Mouse (Mus musculus): ENCODE measurements around the gene Wdr72. TPM values are rescaled to one million over a fixed set of nuclear protein-coding genes. Genes with fewer than 3 reads are reported as not detected.

Gene Wdr72
- polyA plus RNA-seq, 1 experiment from 2014 or later, result 0.68 TPM

GRCm38 (mm10) chr9:74112526-74112925 lies 2.4 kb downstream of the Wdr72 start:
- H3K4me1 ChIP-seq (replicated peaks; ENCODE audit: control insufficient read depth, insufficient read depth, low read length), result no peaks in the 10 kb centered on the region
- H3K4me3 ChIP-seq (ENCODE audit: low read depth, low read length), result no peak overlapping the region
- H3K9ac ChIP-seq (ENCODE audit: low read depth, low read length), result no peak overlapping the region
- H3K27ac ChIP-seq (ENCODE audit: low read depth, low read length), result no peak overlapping the region
- ATAC-seq (ENCODE audit: low FRiP score) (no peak), DNase-seq (ENCODE audit: low spot score) (no peak)
- WGBS, result 93% methylated on average over 9 of the region's 9 CpGs
- no peaks in the 10 kb centered on the region for H3K27me3 ChIP-seq (ENCODE audit: control insufficient read depth, insufficient read depth, low read length)
- no peak overlapping the region for H3K4me2 ChIP-seq (replicated peaks; ENCODE audit: low read depth, low read length)
- no peaks in the 10 kb centered on the region for H3K9me3 ChIP-seq (ENCODE audit: control insufficient read depth, low read length)
- no peaks in the 10 kb centered on the region for H3K36me3 ChIP-seq (ENCODE audit: control insufficient read depth, insufficient read depth, low read length)

- H3K27ac ChIP-seq (ENCODE audit: low read depth, low read length), result no peak overlapping the region
- DNase-seq (ENCODE audit: low spot score) (no peak), ATAC-seq (ENCODE audit: low FRiP score) (no peak)
- H3K4me2 ChIP-seq (replicated peaks; ENCODE audit: low read depth, low read length), result no peak overlapping the region
- H3K36me3 ChIP-seq (ENCODE audit: control insufficient read depth, insufficient read depth, low read length), result no peaks in the 10 kb centered on the region
- 71% methylated on average over 5 of the region's 5 CpGs for WGBS
- H3K27me3 ChIP-seq (ENCODE audit: control insufficient read depth, insufficient read depth, low read length), result no peaks in the 10 kb centered on the region
- H3K9ac ChIP-seq (ENCODE audit: low read depth, low read length), result no peak overlapping the region
- no peak overlapping the region for H3K4me3 ChIP-seq (ENCODE audit: low read depth, low read length)
- no peaks in the 10 kb centered on the region for H3K9me3 ChIP-seq (ENCODE audit: control insufficient read depth, low read length)
- H3K4me1 ChIP-seq (replicated peaks; ENCODE audit: control insufficient read depth, insufficient read depth, low read length), result no peaks in the 10 kb centered on the region
Observed at GRCm38 (mm10) chr9:74126222-74126621, 16.1 kb downstream of the Wdr72 start.

- ATAC-seq (ENCODE audit: low FRiP score) (no peak), DNase-seq (ENCODE audit: low spot score) (no peak)
- H3K27me3 ChIP-seq (ENCODE audit: control insufficient read depth, insufficient read depth, low read length), result no peaks in the 10 kb centered on the region
- no peaks in the 10 kb centered on the region for H3K36me3 ChIP-seq (ENCODE audit: control insufficient read depth, insufficient read depth, low read length)
- H3K27ac ChIP-seq (ENCODE audit: low read depth, low read length), result no peak overlapping the region
- H3K4me1 ChIP-seq (replicated peaks; ENCODE audit: control insufficient read depth, insufficient read depth, low read length), result no peaks in the 10 kb centered on the region
- no peak overlapping the region for H3K4me3 ChIP-seq (ENCODE audit: low read depth, low read length)
- H3K9ac ChIP-seq (ENCODE audit: low read depth, low read length), result no peak overlapping the region
- no peaks in the 10 kb centered on the region for H3K9me3 ChIP-seq (ENCODE audit: control insufficient read depth, low read length)
- 94% methylated on average over 2 of the region's 2 CpGs for WGBS
- no peak overlapping the region for H3K4me2 ChIP-seq (replicated peaks; ENCODE audit: low read depth, low read length)
Observed at GRCm38 (mm10) chr9:74134010-74134409, 23.9 kb downstream of the Wdr72 start.

GRCm38 (mm10) chr9:74141864-74142263 lies 31.7 kb downstream of the Wdr72 start:
- DNase-seq (ENCODE audit: low spot score) (peak; percentile 88), ATAC-seq (ENCODE audit: low FRiP score) (no peak)

GRCm38 (mm10) chr9:74142705-74143104 lies 32.5 kb downstream of the Wdr72 start:
- Histone ChIP-seq H3K36me3 (ENCODE audit: control insufficient read depth, insufficient read depth, low read length) (no peaks in the 10 kb centered on the region), H3K4me3 (ENCODE audit: low read depth, low read length) (no peak overlapping the region), H3K27me3 (ENCODE audit: control insufficient read depth, insufficient read depth, low read length) (no peaks in the 10 kb centered on the region), H3K27ac (ENCODE audit: low read depth, low read length) (no peak overlapping the region), H3K9ac (ENCODE audit: low read depth, low read length) (no peak overlapping the region), H3K9me3 (ENCODE audit: control insufficient read depth, low read length) (no peaks in the 10 kb centered on the region), H3K4me2 (replicated peaks; ENCODE audit: low read depth, low read length) (no peak overlapping the region), H3K4me1 (replicated peaks; ENCODE audit: control insufficient read depth, insufficient read depth, low read length) (no peaks in the 10 kb centered on the region)
- WGBS, result 55% methylated on average over 2 of the region's 2 CpGs
- peak; percentile 26 for DNase-seq (ENCODE audit: low spot score)
- ATAC-seq (ENCODE audit: low FRiP score), result no peak

More at GRCm38 (mm10) chr9:74141864-74142263, 31.7 kb downstream of the Wdr72 start:
- Histone ChIP-seq H3K27me3 (ENCODE audit: control insufficient read depth, insufficient read depth, low read length) (no peaks in the 10 kb centered on the region), H3K4me2 (replicated peaks; ENCODE audit: low read depth, low read length) (no peak overlapping the region), H3K36me3 (ENCODE audit: control insufficient read depth, insufficient read depth, low read length) (no peaks in the 10 kb centered on the region), H3K9ac (ENCODE audit: low read depth, low read length) (no peak overlapping the region), H3K4me3 (ENCODE audit: low read depth, low read length) (no peak overlapping the region), H3K4me1 (replicated peaks; ENCODE audit: control insufficient read depth, insufficient read depth, low read length) (no peaks in the 10 kb centered on the region), H3K9me3 (ENCODE audit: control insufficient read depth, low read length) (no peaks in the 10 kb centered on the region), H3K27ac (ENCODE audit: low read depth, low read length) (no peak overlapping the region)
- 6% methylated on average over 3 of the region's 3 CpGs for WGBS

- no peak for DNase-seq (ENCODE audit: low spot score)
- Histone ChIP-seq H3K27ac (ENCODE audit: low read depth, low read length) (no peak overlapping the region), H3K4me3 (ENCODE audit: low read depth, low read length) (no peak overlapping the region), H3K4me2 (replicated peaks; ENCODE audit: low read depth, low read length) (no peak overlapping the region), H3K36me3 (ENCODE audit: control insufficient read depth, insufficient read depth, low read length) (no peaks in the 10 kb centered on the region), H3K9ac (ENCODE audit: low read depth, low read length) (no peak overlapping the region), H3K27me3 (ENCODE audit: control insufficient read depth, insufficient read depth, low read length) (no peaks in the 10 kb centered on the region), H3K9me3 (ENCODE audit: control insufficient read depth, low read length) (no peaks in the 10 kb centered on the region), H3K4me1 (replicated peaks; ENCODE audit: control insufficient read depth, insufficient read depth, low read length) (no peaks in the 10 kb centered on the region)
- 93% methylated on average over 4 of the region's 4 CpGs for WGBS
- ATAC-seq (ENCODE audit: low FRiP score), result no peak
Observed at GRCm38 (mm10) chr9:74145203-74145602, 35.0 kb downstream of the Wdr72 start.

GRCm38 (mm10) chr9:74148306-74148705 lies 38.1 kb downstream of the Wdr72 start:
- no peak overlapping the region for H3K4me2 ChIP-seq (replicated peaks; ENCODE audit: low read depth, low read length)
- no peak overlapping the region for H3K4me3 ChIP-seq (ENCODE audit: low read depth, low read length)
- no peaks in the 10 kb centered on the region for H3K36me3 ChIP-seq (ENCODE audit: control insufficient read depth, insufficient read depth, low read length)
- no peaks in the 10 kb centered on the region for H3K9me3 ChIP-seq (ENCODE audit: control insufficient read depth, low read length)
- no peaks in the 10 kb centered on the region for H3K27me3 ChIP-seq (ENCODE audit: control insufficient read depth, insufficient read depth, low read length)
- WGBS, result 36% methylated on average over 8 of the region's 8 CpGs
- ATAC-seq (ENCODE audit: low FRiP score), result no peak
- H3K9ac ChIP-seq (ENCODE audit: low read depth, low read length), result no peak overlapping the region
- DNase-seq (ENCODE audit: low spot score), result peak; percentile 20
- no peaks in the 10 kb centered on the region for H3K4me1 ChIP-seq (replicated peaks; ENCODE audit: control insufficient read depth, insufficient read depth, low read length)
- no peak overlapping the region for H3K27ac ChIP-seq (ENCODE audit: low read depth, low read length)

GRCm38 (mm10) chr9:74160361-74160933 lies 50.3 kb downstream of the Wdr72 start:
- no peak overlapping the region for H3K4me3 ChIP-seq (ENCODE audit: low read depth, low read length)
- ATAC-seq (ENCODE audit: low FRiP score) (no peak), DNase-seq (ENCODE audit: low spot score) (peak; percentile 27)
- no peaks in the 10 kb centered on the region for H3K4me1 ChIP-seq (replicated peaks; ENCODE audit: control insufficient read depth, insufficient read depth, low read length)
- no peak overlapping the region for H3K9ac ChIP-seq (ENCODE audit: low read depth, low read length)
- H3K27me3 ChIP-seq (ENCODE audit: control insufficient read depth, insufficient read depth, low read length), result no peaks in the 10 kb centered on the region
- WGBS, result 54% methylated on average over 11 of the region's 11 CpGs
- H3K36me3 ChIP-seq (ENCODE audit: control insufficient read depth, insufficient read depth, low read length), result no peaks in the 10 kb centered on the region
- H3K27ac ChIP-seq (ENCODE audit: low read depth, low read length), result peak overlapping the region; percentile 48; the same call in 1 of the 2 replicates
- H3K4me2 ChIP-seq (replicated peaks; ENCODE audit: low read depth, low read length), result no peak overlapping the region
- no peaks in the 10 kb centered on the region for H3K9me3 ChIP-seq (ENCODE audit: control insufficient read depth, low read length)

GRCm38 (mm10) chr9:74165697-74166096 lies 55.5 kb downstream of the Wdr72 start:
- Histone ChIP-seq H3K27ac (ENCODE audit: low read depth, low read length) (no peak overlapping the region), H3K27me3 (ENCODE audit: control insufficient read depth, insufficient read depth, low read length) (no peaks in the 10 kb centered on the region)
- 95% methylated on average over 2 of the region's 2 CpGs for WGBS

More at GRCm38 (mm10) chr9:74165697-74166096, 55.5 kb downstream of the Wdr72 start:
- no peak overlapping the region for H3K9ac ChIP-seq (ENCODE audit: low read depth, low read length)
- H3K4me1 ChIP-seq (replicated peaks; ENCODE audit: control insufficient read depth, insufficient read depth, low read length), result no peaks in the 10 kb centered on the region
- no peak overlapping the region for H3K4me2 ChIP-seq (replicated peaks; ENCODE audit: low read depth, low read length)
- no peaks in the 10 kb centered on the region for H3K9me3 ChIP-seq (ENCODE audit: control insufficient read depth, low read length)
- no peak overlapping the region for H3K4me3 ChIP-seq (ENCODE audit: low read depth, low read length)
- no peak for DNase-seq (ENCODE audit: low spot score)
- no peak for ATAC-seq (ENCODE audit: low FRiP score)
- no peaks in the 10 kb centered on the region for H3K36me3 ChIP-seq (ENCODE audit: control insufficient read depth, insufficient read depth, low read length)

Data from hindbrain, embryonic 11.5 days (tissue).